Mouse (Mus musculus) kidney, postnatal 0 days (tissue): ENCODE data around the gene Anxa4. TPM values are rescaled to one million over a fixed set of nuclear protein-coding genes. Genes with fewer than 3 reads are reported as not detected.

Experiments used
- ATAC-seq: fragments of 200-750 bp; cut with Nextera tagmentation; replicated peaks from 2 replicates; pipeline ENCODE4 v1.8.0; 2017; ENCODE audit warnings: low read depth, moderate number of reproducible peaks, moderate TSS enrichment, moderate library complexity; ENCODE audit not compliant: low FRiP score
- DNase-seq: peaks from one replicate; pipeline ENCODE4 v3.0.0-alpha.2; 2016; ENCODE audit warnings: low spot score
- H3K27ac ChIP-seq: fragments of 300-500 bp; sonication (generic); 2 replicates; pipeline ENCODE4 v1.5.1; 2014; ENCODE audit warnings: mild to moderate bottlenecking
- H3K27me3 ChIP-seq: fragments of 300-500 bp; sonication (generic); 2 replicates; pipeline ENCODE4 v1.6.1; 2014; ENCODE audit warnings: low read length, mixed read lengths; ENCODE audit not compliant: insufficient read depth
- H3K36me3 ChIP-seq: fragments of 300-500 bp; sonication (generic); 2 replicates; pipeline ENCODE4 v1.6.1; 2014; ENCODE audit warnings: low read length, mixed read lengths; ENCODE audit not compliant: insufficient read depth
- H3K4me1 ChIP-seq: fragments of 300-500 bp; sonication (generic); replicated peaks from 2 replicates; pipeline ENCODE4 v1.6.1; 2014; ENCODE audit warnings: antibody characterized with exemption, low read length, mixed read lengths; ENCODE audit not compliant: insufficient read depth
- H3K4me2 ChIP-seq: fragments of 300-500 bp; sonication (generic); 2 replicates; pipeline ENCODE4 v1.6.1; 2014; ENCODE audit warnings: mild to moderate bottlenecking, low read length, moderate library complexity, mixed read lengths
- H3K4me3 ChIP-seq: fragments of 300-500 bp; sonication (generic); replicated peaks from 2 replicates; pipeline ENCODE4 v1.5.1; 2014; ENCODE audit warnings: low read depth, low read length
- H3K9ac ChIP-seq: fragments of 300-500 bp; sonication (generic); 2 replicates; pipeline ENCODE4 v1.6.1; 2014; ENCODE audit warnings: low read depth, low read length
- H3K9me3 ChIP-seq: fragments of 300-500 bp; sonication (generic); replicated peaks from 2 replicates; pipeline ENCODE4 v1.6.1; 2016; ENCODE audit warnings: low read length, inconsistent platforms, mixed read lengths
- CTCF ChIP-seq: IDR thresholded peaks from 2 replicates; pipeline ENCODE4 v1.5.1; 2016; ENCODE audit warnings: antibody characterized with exemption, low read depth, mild to moderate bottlenecking, moderate library complexity
- WGBS: fragments of 180-500 bp; shearing (Covaris S2); extraction: QIAGEN DNeasy Blood & Tissue Kit; methylation state at CpG from one replicate; pipeline ENCODE4 v1.1.7; 2014; 5-methylcytosine and 5-hydroxymethylcytosine counted together
- polyA plus RNA-seq: library from polyadenylated mRNA; unstranded; fragments of >200 nt; fragmentation: Nextera tagmentation; extraction: Ambion mirVana; gene quantifications from 2 replicates; pipeline ENCODE4 v1.2.1, GENCODE M21; 2015

Gene Anxa4
- polyA plus RNA-seq, 1 experiment from 2014 or later = 76.3 TPM

DNA sequence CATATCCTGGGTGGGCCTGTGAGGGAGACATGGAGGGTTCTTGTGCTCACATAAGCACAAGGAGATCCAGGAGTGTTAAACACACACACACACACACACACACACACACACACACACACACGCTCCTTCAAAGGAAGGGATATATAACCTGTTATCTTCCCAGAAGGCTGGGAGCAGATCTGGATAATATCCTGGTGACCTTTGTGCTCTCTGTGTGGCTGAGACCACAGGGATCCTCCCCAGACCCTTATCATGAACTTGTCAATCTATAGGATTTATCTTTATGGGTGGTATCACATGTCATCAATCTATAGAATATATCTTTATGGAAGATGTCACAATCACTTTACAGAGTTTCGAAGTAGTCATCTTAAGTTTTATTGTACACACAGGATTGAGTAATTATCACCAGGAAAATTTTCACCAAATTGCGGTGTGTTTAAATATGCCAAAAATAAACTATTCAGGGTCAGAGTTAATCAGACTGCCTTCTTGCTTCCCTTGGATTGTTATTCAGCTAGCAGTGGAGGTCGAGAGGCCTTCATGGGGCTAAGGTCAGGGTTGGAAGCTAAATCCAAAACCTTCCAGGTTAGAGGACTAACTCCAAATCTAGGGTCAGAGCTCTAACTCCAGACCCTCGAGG lies 40.4 kb downstream of the Anxa4 start:
- TF ChIP-seq CTCF = no peak
- Histone ChIP-seq H3K27me3 (no peaks in the 10 kb centered on the region), H3K4me3 (no peak overlapping the region), H3K4me2 (no peak overlapping the region), H3K27ac (no peak overlapping the region), H3K36me3 (0 out of 2 replicates have a peak, but pooled peaks cover 11% of the 10 kb centered on the region), H3K9ac (no peak overlapping the region), H3K9me3 (no peaks in the 10 kb centered on the region), H3K4me1 (no peaks in the 10 kb centered on the region)
- DNase-seq = no peak
- WGBS = 75% methylated on average over 5 of the region's 5 CpGs
- no peak for ATAC-seq

GRCm38 (mm10) chr6:86750961-86751360 lies 42.4 kb downstream of the Anxa4 start:
- Histone ChIP-seq H3K9me3 (no peaks in the 10 kb centered on the region), H3K4me2 (no peak overlapping the region), H3K27me3 (no peaks in the 10 kb centered on the region), H3K27ac (no peak overlapping the region), H3K36me3 (0 out of 2 replicates have a peak, but pooled peaks cover 11% of the 10 kb centered on the region), H3K4me1 (no peaks in the 10 kb centered on the region), H3K9ac (no peak overlapping the region), H3K4me3 (no peak overlapping the region)
- TF ChIP-seq CTCF = no peak
- ATAC-seq (no peak), DNase-seq (no peak)
- WGBS = 89% methylated on average over 4 of the region's 4 CpGs

DNA sequence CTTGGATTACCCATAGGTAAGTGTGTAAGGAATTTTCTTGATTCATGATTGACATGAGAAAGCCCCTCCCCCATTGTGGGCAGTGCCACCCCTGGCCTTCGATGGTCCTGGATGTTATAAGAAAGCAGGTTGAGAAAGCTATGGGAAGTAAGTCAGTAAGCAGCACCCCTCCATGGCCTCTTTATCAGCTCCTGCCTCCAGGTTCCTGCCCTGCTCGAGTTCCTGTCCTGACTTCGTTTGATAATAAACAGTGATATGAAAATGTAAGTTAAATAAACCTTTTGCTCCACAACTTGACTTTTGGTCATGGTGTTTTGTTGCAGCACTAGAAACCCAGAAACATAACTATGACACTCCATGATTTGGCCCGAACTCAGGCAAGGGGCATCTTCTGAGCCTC lies 43.6 kb downstream of the Anxa4 start:
- DNase-seq (no peak), ATAC-seq (no peak)
- Histone ChIP-seq H3K36me3 (0 out of 2 replicates have a peak, but pooled peaks cover 11% of the 10 kb centered on the region), H3K27ac (no peak overlapping the region), H3K4me2 (no peak overlapping the region), H3K9me3 (no peaks in the 10 kb centered on the region), H3K9ac (no peak overlapping the region), H3K27me3 (no peaks in the 10 kb centered on the region), H3K4me3 (no peak overlapping the region), H3K4me1 (no peaks in the 10 kb centered on the region)
- TF ChIP-seq CTCF = no peak
- 75% methylated on average over 4 of the region's 4 CpGs for WGBS

DNA sequence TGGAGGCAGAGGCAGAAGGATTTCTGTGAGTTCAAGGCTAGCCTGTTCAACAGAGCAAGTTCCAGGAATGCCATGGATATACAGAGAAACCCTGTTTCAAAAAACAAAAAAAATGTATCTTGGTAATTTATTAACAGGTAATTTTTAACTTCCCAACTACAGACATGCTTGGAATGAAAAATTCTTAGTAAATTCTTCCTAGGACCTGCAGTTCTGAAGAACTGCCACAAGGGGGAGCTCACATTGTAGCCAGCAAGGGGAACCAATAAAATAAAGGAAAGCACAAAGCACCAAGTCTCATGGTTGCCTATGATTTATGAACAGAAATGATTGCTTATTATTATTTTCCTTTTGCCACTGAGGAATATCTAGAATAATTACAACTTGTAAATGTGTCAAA lies 46.2 kb downstream of the Anxa4 start:
- Histone ChIP-seq H3K27me3 (no peaks in the 10 kb centered on the region), H3K4me3 (no peak overlapping the region), H3K9ac (no peak overlapping the region), H3K27ac (no peak overlapping the region), H3K4me2 (no peak overlapping the region), H3K36me3 (no peaks in the 10 kb centered on the region), H3K4me1 (no peaks in the 10 kb centered on the region), H3K9me3 (no peaks in the 10 kb centered on the region)
- DNase-seq (peak; percentile 85), ATAC-seq (no peak)
- TF ChIP-seq CTCF = peak; percentile 94

- Histone ChIP-seq H3K4me2 (no peak overlapping the region), H3K4me1 (no peaks in the 10 kb centered on the region), H3K4me3 (no peak overlapping the region), H3K27me3 (no peaks in the 10 kb centered on the region), H3K27ac (no peak overlapping the region), H3K9ac (no peak overlapping the region), H3K9me3 (no peaks in the 10 kb centered on the region), H3K36me3 (0 out of 2 replicates have a peak, but pooled peaks cover 4% of the 10 kb centered on the region)
- no peak for DNase-seq
- WGBS = 30% methylated on average over 3 of the region's 3 CpGs
- no peak for ATAC-seq
- TF ChIP-seq CTCF = no peak
Measured at GRCm38 (mm10) chr6:86740652-86741051, 52.7 kb downstream of the Anxa4 start.

- DNase-seq = no peak
- no peak overlapping the region for H3K27ac ChIP-seq
- ATAC-seq = no peak
- H3K27me3 ChIP-seq = no peaks in the 10 kb centered on the region
- H3K36me3 ChIP-seq = 0 out of 2 replicates have a peak, but pooled peaks cover 4% of the 10 kb centered on the region
- no peak overlapping the region for H3K9ac ChIP-seq
- H3K4me2 ChIP-seq = no peak overlapping the region
- 81% methylated on average over 6 of the region's 6 CpGs for WGBS
- TF ChIP-seq CTCF = no peak
- H3K9me3 ChIP-seq = no peaks in the 10 kb centered on the region
- H3K4me3 ChIP-seq = no peak overlapping the region
- H3K4me1 ChIP-seq = peaks cover 6% of the 10 kb centered on the region; the same call in 1 of the 2 replicates
Measured at GRCm38 (mm10) chr6:86736830-86737229, 56.6 kb downstream of the Anxa4 start.

DNA sequence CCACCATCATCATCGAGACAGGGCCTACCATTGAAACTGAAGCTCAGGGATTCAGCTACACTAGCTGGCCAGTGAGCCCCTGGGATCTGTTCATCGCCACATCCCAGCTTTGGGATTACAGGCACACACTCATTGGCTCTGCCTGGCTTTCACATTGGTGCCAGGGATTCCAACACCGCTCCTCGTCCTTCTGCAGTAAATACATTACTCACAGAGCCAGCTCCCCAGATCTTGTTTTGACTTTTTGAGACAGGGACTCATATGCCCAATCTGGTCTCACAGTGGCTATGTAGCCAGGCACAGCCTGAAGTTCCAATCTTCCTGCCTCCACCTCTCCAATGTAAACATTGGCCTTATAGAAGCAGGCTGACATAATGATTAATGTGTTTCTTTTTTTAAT lies 57.1 kb downstream of the Anxa4 start:
- 89% methylated on average over 4 of the region's 4 CpGs for WGBS
- no peak for DNase-seq

More for the DNA sequence above, 57.1 kb downstream of the Anxa4 start:
- H3K4me1 ChIP-seq = peaks cover 6% of the 10 kb centered on the region; the same call in 1 of the 2 replicates
- no peak overlapping the region for H3K27ac ChIP-seq
- no peaks in the 10 kb centered on the region for H3K9me3 ChIP-seq
- no peak overlapping the region for H3K9ac ChIP-seq
- no peaks in the 10 kb centered on the region for H3K36me3 ChIP-seq
- H3K4me3 ChIP-seq = no peak overlapping the region
- H3K27me3 ChIP-seq = no peaks in the 10 kb centered on the region
- no peak for ATAC-seq
- TF ChIP-seq CTCF = no peak
- H3K4me2 ChIP-seq = no peak overlapping the region
